In the genomic region with DNA sequence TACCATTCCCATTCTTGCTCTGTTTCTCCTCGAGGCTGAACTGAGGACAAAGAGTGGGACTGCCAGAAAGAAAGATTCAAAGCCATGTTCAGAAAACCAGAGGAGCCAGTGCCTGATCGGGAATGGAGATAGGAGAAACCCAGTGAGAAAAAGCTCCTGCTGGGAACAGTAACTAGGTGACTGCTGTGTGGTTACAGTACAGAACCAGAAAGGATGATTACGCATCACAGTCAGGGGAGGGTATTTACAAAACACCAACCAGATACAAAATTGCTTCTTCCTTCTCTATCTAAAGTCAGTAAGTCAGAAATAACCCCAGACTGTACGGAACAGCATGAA, we compare ENCODE assay signal across 17 mouse cellular contexts.
DNase-seq lines count a peak whose midpoint lies in the region; ATAC-seq and TF ChIP-seq lines count a peak whose summit lies in the region.
"Had no signal": no experiment of that assay in that cellular context is flagged by ENCODE, and none has a peak within 500 bp of the region (broad histone marks: within the 10 kb centered on the region; RNA-seq: fewer than 3 reads in every experiment).

No protein-coding gene starts in this region.

- H3K27ac ChIP-seq in hindbrain, embryonic 10.5 days = 0 out of 2 replicates have a peak overlapping the region, but pooled peaks have one; percentile 29
- H3K27ac ChIP-seq in hindbrain, postnatal 0 days = no peak overlapping the region
- H3K27ac ChIP-seq in midbrain, embryonic 12.5 days (replicated peaks) = no peak overlapping the region
- no peak overlapping the region for H3K27ac ChIP-seq in midbrain, embryonic 10.5 days (replicated peaks)
- H3K27ac ChIP-seq in forebrain, postnatal 0 days (ENCODE audit: low read depth, low read length) = 0 out of 2 replicates have a peak overlapping the region, but pooled peaks have one; percentile 3
- H3K27ac ChIP-seq in midbrain, postnatal 0 days (ENCODE audit: low read depth, low read length) = no peak overlapping the region
- H3K27ac ChIP-seq: embryonic facial prominence, embryonic 12.5 days; hindbrain, embryonic 13.5 days; intestine, embryonic 15.5 days had no signal

- no peak overlapping the region for H3K4me3 ChIP-seq in hindbrain, embryonic 10.5 days
- no peak overlapping the region for H3K4me3 ChIP-seq in hindbrain, postnatal 0 days (ENCODE audit: low read length)
- H3K4me3 ChIP-seq in midbrain, embryonic 12.5 days = no peak overlapping the region
- no peak overlapping the region for H3K4me3 ChIP-seq in midbrain, embryonic 10.5 days
- H3K4me3 ChIP-seq in forebrain, postnatal 0 days (ENCODE audit: low read depth, low read length) = no peak overlapping the region
- no peak overlapping the region for H3K4me3 ChIP-seq in midbrain, postnatal 0 days (ENCODE audit: low read depth, low read length)
- H3K4me3 ChIP-seq: embryonic facial prominence, embryonic 12.5 days; heart, embryonic 12.5 days; hindbrain, embryonic 13.5 days; intestine, embryonic 15.5 days had no signal

- no peak for ATAC-seq in hindbrain, postnatal 0 days
- 0 out of 2 replicates have a peak, but pooled peaks have one; percentile 6 for ATAC-seq in midbrain, embryonic 12.5 days (ENCODE audit: low FRiP score, low read depth)
- ATAC-seq in forebrain, postnatal 0 days = peak; percentile 73
- 0 out of 2 replicates have a peak, but pooled peaks have one; percentile 20 for ATAC-seq in midbrain, postnatal 0 days (ENCODE audit: low FRiP score)
- ATAC-seq: intestine, embryonic 15.5 days had no signal

- WGBS in hindbrain, embryonic 10.5 days = 59% methylated on average over 4 of the region's 4 CpGs
- WGBS in hindbrain, postnatal 0 days = 35% methylated on average over 4 of the region's 4 CpGs
- 56% methylated on average over 4 of the region's 4 CpGs for WGBS in midbrain, embryonic 12.5 days
- WGBS in midbrain, embryonic 10.5 days = 59% methylated on average over 4 of the region's 4 CpGs
- WGBS in forebrain, postnatal 0 days = 32% methylated on average over 4 of the region's 4 CpGs
- WGBS in midbrain, postnatal 0 days = 46% methylated on average over 4 of the region's 4 CpGs

- H3K9me3 ChIP-seq in hindbrain, embryonic 10.5 days = no peaks in the 10 kb centered on the region
- no peaks in the 10 kb centered on the region for H3K9me3 ChIP-seq in hindbrain, postnatal 0 days (ENCODE audit: low read length)
- H3K9me3 ChIP-seq in midbrain, embryonic 12.5 days = no peaks in the 10 kb centered on the region
- no peaks in the 10 kb centered on the region for H3K9me3 ChIP-seq in midbrain, embryonic 10.5 days (replicated peaks)
- H3K9me3 ChIP-seq in forebrain, postnatal 0 days (ENCODE audit: low read length) = no peaks in the 10 kb centered on the region
- no peaks in the 10 kb centered on the region for H3K9me3 ChIP-seq in midbrain, postnatal 0 days (ENCODE audit: low read length)
- H3K9me3 ChIP-seq: embryonic facial prominence, embryonic 12.5 days; heart, embryonic 12.5 days; hindbrain, embryonic 13.5 days; intestine, embryonic 15.5 days had no signal

- H3K4me2 ChIP-seq in hindbrain, postnatal 0 days (ENCODE audit: low read depth, low read length) = no peak overlapping the region
- H3K4me2 ChIP-seq in midbrain, embryonic 12.5 days (replicated peaks) = no peak overlapping the region
- no peak overlapping the region for H3K4me2 ChIP-seq in forebrain, postnatal 0 days (ENCODE audit: low read depth)
- no peak overlapping the region for H3K4me2 ChIP-seq in midbrain, postnatal 0 days (ENCODE audit: low read depth, low read length, poor library complexity, severe bottlenecking)
- H3K4me2 ChIP-seq: embryonic facial prominence, embryonic 12.5 days; heart, embryonic 12.5 days; hindbrain, embryonic 13.5 days; intestine, embryonic 15.5 days had no signal

- no peaks in the 10 kb centered on the region for H3K27me3 ChIP-seq in hindbrain, embryonic 10.5 days (ENCODE audit: insufficient read depth, poor library complexity, severe bottlenecking)
- no peaks in the 10 kb centered on the region for H3K27me3 ChIP-seq in hindbrain, postnatal 0 days (ENCODE audit: insufficient read depth, low read length)
- H3K27me3 ChIP-seq in midbrain, embryonic 12.5 days = no peaks in the 10 kb centered on the region
- H3K27me3 ChIP-seq in midbrain, embryonic 10.5 days (ENCODE audit: low read depth, poor library complexity, severe bottlenecking) = no peaks in the 10 kb centered on the region
- H3K27me3 ChIP-seq in forebrain, postnatal 0 days (ENCODE audit: insufficient read depth, low read length) = no peaks in the 10 kb centered on the region
- H3K27me3 ChIP-seq in midbrain, postnatal 0 days (ENCODE audit: insufficient read depth, low read length) = no peaks in the 10 kb centered on the region
- H3K27me3 ChIP-seq: embryonic facial prominence, embryonic 12.5 days; heart, embryonic 12.5 days; hindbrain, embryonic 13.5 days; intestine, embryonic 15.5 days had no signal

- no peak for TF ChIP-seq CTCF in hindbrain, postnatal 0 days (IDR thresholded peaks at IDR 0.05; ENCODE audit: low read depth)
- TF ChIP-seq CTCF in forebrain, postnatal 0 days (IDR thresholded peaks at IDR 0.05; ENCODE audit: low read depth) = no peak
- TF ChIP-seq CTCF in midbrain, postnatal 0 days (IDR thresholded peaks at IDR 0.05) = no peak

- peaks cover 15% of the 10 kb centered on the region for H3K4me1 ChIP-seq in hindbrain, embryonic 10.5 days (replicated peaks)
- no peaks in the 10 kb centered on the region for H3K4me1 ChIP-seq in hindbrain, postnatal 0 days (ENCODE audit: insufficient read depth, low read length)
- peaks cover 11% of the 10 kb centered on the region for H3K4me1 ChIP-seq in midbrain, embryonic 12.5 days
- H3K4me1 ChIP-seq in midbrain, embryonic 10.5 days = peaks cover 28% of the 10 kb centered on the region
- H3K4me1 ChIP-seq in forebrain, postnatal 0 days (ENCODE audit: insufficient read depth) = peaks cover 12% of the 10 kb centered on the region
- no peaks in the 10 kb centered on the region for H3K4me1 ChIP-seq in midbrain, postnatal 0 days (ENCODE audit: insufficient read depth, low read length)
- H3K4me1 ChIP-seq: embryonic facial prominence, embryonic 12.5 days; heart, embryonic 12.5 days; intestine, embryonic 15.5 days had no signal

- H3K36me3 ChIP-seq in hindbrain, embryonic 10.5 days = no peaks in the 10 kb centered on the region
- no peaks in the 10 kb centered on the region for H3K36me3 ChIP-seq in hindbrain, postnatal 0 days (ENCODE audit: insufficient read depth, low read length)
- H3K36me3 ChIP-seq in midbrain, embryonic 12.5 days = no peaks in the 10 kb centered on the region
- H3K36me3 ChIP-seq in midbrain, embryonic 10.5 days = no peaks in the 10 kb centered on the region
- H3K36me3 ChIP-seq in forebrain, postnatal 0 days (ENCODE audit: insufficient read depth) = no peaks in the 10 kb centered on the region
- H3K36me3 ChIP-seq in midbrain, postnatal 0 days (ENCODE audit: insufficient read depth, low read length) = no peaks in the 10 kb centered on the region
- H3K36me3 ChIP-seq: embryonic facial prominence, embryonic 12.5 days; heart, embryonic 12.5 days; hindbrain, embryonic 13.5 days; intestine, embryonic 15.5 days had no signal

- no peak overlapping the region for H3K9ac ChIP-seq in hindbrain, postnatal 0 days (replicated peaks; ENCODE audit: low read length)
- H3K9ac ChIP-seq in midbrain, embryonic 12.5 days (replicated peaks) = no peak overlapping the region
- no peak overlapping the region for H3K9ac ChIP-seq in forebrain, postnatal 0 days
- H3K9ac ChIP-seq in midbrain, postnatal 0 days (replicated peaks; ENCODE audit: low read length, poor library complexity, severe bottlenecking) = no peak overlapping the region
- H3K9ac ChIP-seq: embryonic facial prominence, embryonic 12.5 days; heart, embryonic 12.5 days; hindbrain, embryonic 13.5 days; intestine, embryonic 15.5 days had no signal

- DNase-seq in hindbrain, embryonic 10.5 days (ENCODE audit: low spot score) = no peak
- DNase-seq in hindbrain, postnatal 0 days (ENCODE audit: low spot score) = no peak
- DNase-seq in midbrain, embryonic 10.5 days (ENCODE audit: low spot score) = no peak
- DNase-seq in forebrain, postnatal 0 days = no peak
- DNase-seq in midbrain, postnatal 0 days (ENCODE audit: low spot score) = no peak
- no peak for DNase-seq in spleen, postnatal 36 days (ENCODE audit: low spot score in 2 of 2)
- DNase-seq in kidney, adult 11 months = no peak
- DNase-seq: adrenal gland, adult 8-10 months; adrenal gland, postnatal 36 days; cerebellum, adult 8-10 months; cerebellum, postnatal 14 days; gastrocnemius, postnatal 14 days had no signal

Comparison
In these comparisons a context has a peak if more than half of its experiments do, and no peak if none do; other contexts are left out.
1. H3K27ac ChIP-seq: peak in hindbrain, embryonic 10.5 days (single experiment) and forebrain, postnatal 0 days (single experiment); none in hindbrain, postnatal 0 days (single experiment), midbrain, embryonic 12.5 days (single experiment), midbrain, embryonic 10.5 days (single experiment) and midbrain, postnatal 0 days (single experiment).